8 mouse cellular contexts compared by ENCODE assay signal in the genomic region with DNA sequence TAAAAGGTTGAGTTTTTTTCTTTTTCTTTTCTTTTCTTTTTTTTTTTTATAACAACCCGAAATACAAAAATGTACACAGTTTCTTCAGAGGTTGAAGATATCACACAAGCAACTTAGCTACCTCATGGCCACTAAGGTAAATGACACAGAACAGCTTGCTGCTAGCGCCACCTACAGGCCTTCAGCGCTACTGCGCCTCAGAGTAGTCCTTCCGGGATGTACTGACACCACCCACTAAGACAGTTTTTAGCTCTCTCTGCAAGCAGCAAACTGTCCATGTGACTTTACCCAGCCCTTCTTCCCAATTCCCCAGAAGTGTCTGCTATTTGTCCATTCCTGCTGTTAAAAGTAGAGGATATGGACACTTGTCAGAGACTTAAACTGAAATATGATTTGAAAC.
DNase-seq lines count a peak whose midpoint lies in the region; ATAC-seq and TF ChIP-seq lines count a peak whose summit lies in the region.

No protein-coding gene starts in this region.

- peak; percentile 30 to 74 for DNase-seq in adrenal gland, adult (ENCODE audit: inconsistent age in 2 of 2, low spot score in 1 of 2)
- DNase-seq in adrenal gland, postnatal 4 days (ENCODE audit: low spot score in 2 of 2) = no peak
- peak; percentile 58 to 64 for DNase-seq in right cerebral cortex, adult 2 months (ENCODE audit: low spot score in 2 of 2)
- DNase-seq in right cerebral cortex, postnatal 14 days = no peak
- DNase-seq in embryo, embryonic 9.5 days (ENCODE audit: extremely low spot score) = peak; percentile 63
- peak; percentile 34 for DNase-seq in kidney, adult 11 months
- DNase-seq in lung, postnatal 0 days (ENCODE audit: low spot score) = peak; percentile 71
- peak; percentile 84 for DNase-seq in splenic B cell, adult 2 months (ENCODE audit: low read depth, low spot score)

- H3K4me3 ChIP-seq in lung, postnatal 0 days (ENCODE audit: low read depth, low read length) = no peak overlapping the region

- no peak overlapping the region for H3K4me2 ChIP-seq in lung, postnatal 0 days (replicated peaks; ENCODE audit: low read depth, low read length)

- 0 out of 2 replicates have a peak, but pooled peaks cover under 1% of the 10 kb centered on the region for H3K36me3 ChIP-seq in lung, postnatal 0 days (ENCODE audit: insufficient read depth, low read length)
- no peaks in the 10 kb centered on the region for H3K36me3 ChIP-seq in splenic B cell, adult 2 months (ENCODE audit: control insufficient read depth, insufficient read depth, low read length, poor library complexity, severe bottlenecking)

- H3K9me3 ChIP-seq in lung, postnatal 0 days (ENCODE audit: low read length) = no peaks in the 10 kb centered on the region

- H3K27me3 ChIP-seq in lung, postnatal 0 days (replicated peaks; ENCODE audit: insufficient read depth, low read length) = no peaks in the 10 kb centered on the region
- H3K27me3 ChIP-seq in splenic B cell, adult 2 months (ENCODE audit: control insufficient read depth, insufficient read depth, low read length, poor library complexity, severe bottlenecking) = no peaks in the 10 kb centered on the region

- H3K27ac ChIP-seq in lung, postnatal 0 days (ENCODE audit: low read length) = no peak overlapping the region

- no peak overlapping the region for H3K9ac ChIP-seq in lung, postnatal 0 days (replicated peaks; ENCODE audit: low read depth)

- no peaks in the 10 kb centered on the region; the same call in 1 of the 2 replicates for H3K4me1 ChIP-seq in lung, postnatal 0 days (ENCODE audit: insufficient read depth, low read depth, low read length)

- WGBS in lung, postnatal 0 days = 23% methylated on average over 5 of the region's 5 CpGs

- ATAC-seq in lung, postnatal 0 days = no peak

- peak; percentile 89 for TF ChIP-seq CTCF in lung, postnatal 0 days (IDR thresholded peaks at IDR 0.05)

- no peak for TF ChIP-seq EP300 in lung, postnatal 0 days (IDR thresholded peaks at IDR 0.05)

Comparison
In these comparisons a context has a peak if more than half of its experiments do, and no peak if none do; other contexts are left out.
1. DNase-seq: peak in adrenal gland, adult (2 of 2), right cerebral cortex, adult 2 months (2 of 2), embryo, embryonic 9.5 days (single experiment), kidney, adult 11 months (single experiment), lung, postnatal 0 days (single experiment) and splenic B cell, adult 2 months (single experiment); none in adrenal gland, postnatal 4 days (0 of 2) and right cerebral cortex, postnatal 14 days (single experiment).